Mouse (Mus musculus): ENCODE measurements at regions not wholly inside any gene's neighbourhood (a gene's known extent, or its start where the extent isn't known, plus 50 kb on each side); places are given as distances from the start of the nearest gene placed in this dataset.
"Not testable (repeated sequence)": the region's sequence is repeated elsewhere in the genome, so short reads cannot be mapped to it uniquely, and the experiment has no call there.

DNA sequence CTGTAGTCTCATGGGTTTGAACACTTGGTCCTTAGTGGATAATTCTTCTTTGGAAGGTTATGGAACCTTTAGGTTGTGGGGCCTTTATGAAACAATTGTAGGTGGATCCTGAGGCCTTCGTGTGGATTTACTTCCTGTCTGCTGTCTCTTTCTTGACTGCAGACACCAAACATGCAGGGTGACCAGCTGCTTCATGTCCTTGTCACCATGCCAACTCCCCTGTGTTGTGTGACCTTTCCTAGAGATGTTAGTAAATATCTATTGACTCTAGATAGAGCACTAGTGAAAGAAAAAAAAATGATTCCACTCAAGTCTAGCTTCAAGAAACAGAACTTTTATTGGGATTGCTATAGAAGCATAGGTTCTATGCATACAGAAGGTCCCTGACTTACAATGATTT is 119.7 kb upstream of the Arhgap20 start:
- ATAC-seq (ENCODE audit: low FRiP score): no peak

DNA sequence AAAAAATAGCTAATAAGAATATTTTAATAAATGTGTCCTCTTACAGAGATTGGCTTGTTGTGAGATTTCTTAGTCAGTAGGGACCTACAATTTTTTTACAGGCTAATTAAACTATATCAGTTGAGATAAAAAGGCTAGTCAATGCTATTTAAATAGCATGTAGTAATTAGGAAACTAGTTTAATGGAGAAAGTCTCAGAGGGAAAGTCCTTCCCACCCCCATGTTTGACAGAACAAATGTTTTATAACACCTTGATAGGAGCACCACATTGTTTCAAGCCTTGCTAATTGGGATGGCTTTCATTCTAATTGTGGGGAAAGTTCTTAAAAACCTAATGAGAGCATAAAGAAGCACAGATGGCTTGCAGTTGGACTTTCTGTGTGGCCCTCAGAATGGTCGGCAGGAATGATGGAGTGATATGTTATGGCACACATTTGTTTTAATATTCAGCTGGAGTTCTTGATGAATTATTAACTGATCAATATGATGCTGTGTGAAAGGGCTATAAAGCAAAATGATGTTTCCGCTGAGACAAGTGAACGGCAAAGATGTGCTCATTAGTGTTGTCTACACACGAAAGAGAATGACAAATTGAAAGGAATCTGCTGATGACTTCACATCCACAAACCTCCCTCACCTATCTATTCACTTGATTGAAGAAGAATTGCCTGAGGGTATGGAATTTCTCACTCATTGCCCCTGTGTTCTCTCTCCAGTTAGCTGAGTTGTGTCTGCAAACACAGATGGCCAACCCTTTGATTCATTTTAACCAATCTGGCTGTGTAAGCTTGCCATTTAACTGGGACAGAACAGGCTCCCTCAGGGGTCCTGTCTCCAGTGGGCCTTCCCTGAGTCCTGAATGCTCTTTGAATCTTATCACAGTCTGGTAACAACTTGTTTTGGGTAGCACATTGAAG is 111.5 kb upstream of the Arhgap20 start:
- no peak overlapping the region for H3K9ac ChIP-seq
- no peak for ATAC-seq (ENCODE audit: low FRiP score)
- no peaks in the 10 kb centered on the region for H3K9me3 ChIP-seq (replicated peaks)
- WGBS: 68% methylated on average over 4 of the region's 4 CpGs
- H3K4me2 ChIP-seq (replicated peaks): no peak overlapping the region
- H3K36me3 ChIP-seq: no peaks in the 10 kb centered on the region
- H3K27ac ChIP-seq: no peak overlapping the region
- no peak overlapping the region for H3K4me3 ChIP-seq
- H3K27me3 ChIP-seq: no peaks in the 10 kb centered on the region
- H3K4me1 ChIP-seq: no peaks in the 10 kb centered on the region

More for the DNA sequence above, 119.7 kb upstream of the Arhgap20 start:
- Histone ChIP-seq H3K9ac (no peak overlapping the region), H3K27me3 (no peaks in the 10 kb centered on the region), H3K4me2 (replicated peaks) (no peak overlapping the region), H3K36me3 (no peaks in the 10 kb centered on the region), H3K4me3 (no peak overlapping the region), H3K9me3 (replicated peaks) (no peaks in the 10 kb centered on the region), H3K27ac (no peak overlapping the region), H3K4me1 (no peaks in the 10 kb centered on the region)
- WGBS: 65% methylated on average over 1 of the region's 1 CpGs

DNA sequence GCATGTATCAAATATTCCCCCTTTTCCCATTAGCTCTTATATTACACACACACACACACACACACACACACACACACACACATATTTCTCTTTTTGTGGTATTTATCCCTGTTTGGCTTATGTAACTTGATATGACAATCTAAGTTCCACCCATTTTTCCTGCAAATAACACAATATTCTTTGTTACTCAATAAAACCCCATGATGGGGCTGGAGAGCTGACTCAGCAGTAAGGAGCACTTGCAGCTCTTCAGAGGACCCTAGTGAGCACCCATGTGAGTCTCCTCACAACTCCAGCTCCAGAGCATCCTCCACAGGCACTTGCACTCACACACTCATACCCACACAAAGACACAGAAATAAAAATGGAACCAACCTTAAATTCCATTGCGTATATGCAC is 110.5 kb upstream of the Arhgap20 start:
- H3K36me3 ChIP-seq: no peaks in the 10 kb centered on the region
- H3K9me3 ChIP-seq (replicated peaks): no peaks in the 10 kb centered on the region
- H3K4me2 ChIP-seq (replicated peaks): no peak overlapping the region
- H3K27me3 ChIP-seq: no peaks in the 10 kb centered on the region
- ATAC-seq (ENCODE audit: low FRiP score): no peak
- no peak overlapping the region for H3K27ac ChIP-seq
- H3K9ac ChIP-seq: no peak overlapping the region
- H3K4me3 ChIP-seq: no peak overlapping the region
- no peaks in the 10 kb centered on the region for H3K4me1 ChIP-seq
- 91% methylated on average over 1 of the region's 1 CpGs for WGBS

DNA sequence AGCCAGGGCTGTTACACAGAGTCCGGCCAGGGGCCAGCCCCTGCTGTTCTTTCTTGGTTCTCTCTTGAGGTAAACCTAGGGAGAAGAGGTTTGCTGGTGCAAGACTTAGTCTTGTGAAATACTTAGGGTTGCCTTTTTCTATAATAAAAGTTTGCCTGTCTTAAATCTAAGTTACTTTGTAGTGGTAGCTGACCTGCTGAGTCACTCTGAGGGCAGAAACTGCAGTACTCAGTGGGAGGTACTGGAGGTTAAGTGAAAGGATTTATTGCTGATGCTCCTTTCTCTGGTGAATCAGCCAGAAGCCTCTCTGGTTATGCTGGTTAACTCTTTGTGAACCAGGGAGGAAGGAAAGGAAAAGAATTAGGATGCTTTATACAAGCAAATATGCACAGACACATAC is 107.3 kb upstream of the Arhgap20 start:
- no peaks in the 10 kb centered on the region for H3K27me3 ChIP-seq
- ATAC-seq (ENCODE audit: low FRiP score): no peak
- WGBS: 87% methylated on average over 1 of the region's 1 CpGs
- H3K4me3 ChIP-seq: no peak overlapping the region
- H3K27ac ChIP-seq: no peak overlapping the region
- no peaks in the 10 kb centered on the region for H3K4me1 ChIP-seq
- H3K4me2 ChIP-seq (replicated peaks): no peak overlapping the region
- no peak overlapping the region for H3K9ac ChIP-seq
- no peaks in the 10 kb centered on the region for H3K36me3 ChIP-seq
- H3K9me3 ChIP-seq (replicated peaks): no peaks in the 10 kb centered on the region

DNA sequence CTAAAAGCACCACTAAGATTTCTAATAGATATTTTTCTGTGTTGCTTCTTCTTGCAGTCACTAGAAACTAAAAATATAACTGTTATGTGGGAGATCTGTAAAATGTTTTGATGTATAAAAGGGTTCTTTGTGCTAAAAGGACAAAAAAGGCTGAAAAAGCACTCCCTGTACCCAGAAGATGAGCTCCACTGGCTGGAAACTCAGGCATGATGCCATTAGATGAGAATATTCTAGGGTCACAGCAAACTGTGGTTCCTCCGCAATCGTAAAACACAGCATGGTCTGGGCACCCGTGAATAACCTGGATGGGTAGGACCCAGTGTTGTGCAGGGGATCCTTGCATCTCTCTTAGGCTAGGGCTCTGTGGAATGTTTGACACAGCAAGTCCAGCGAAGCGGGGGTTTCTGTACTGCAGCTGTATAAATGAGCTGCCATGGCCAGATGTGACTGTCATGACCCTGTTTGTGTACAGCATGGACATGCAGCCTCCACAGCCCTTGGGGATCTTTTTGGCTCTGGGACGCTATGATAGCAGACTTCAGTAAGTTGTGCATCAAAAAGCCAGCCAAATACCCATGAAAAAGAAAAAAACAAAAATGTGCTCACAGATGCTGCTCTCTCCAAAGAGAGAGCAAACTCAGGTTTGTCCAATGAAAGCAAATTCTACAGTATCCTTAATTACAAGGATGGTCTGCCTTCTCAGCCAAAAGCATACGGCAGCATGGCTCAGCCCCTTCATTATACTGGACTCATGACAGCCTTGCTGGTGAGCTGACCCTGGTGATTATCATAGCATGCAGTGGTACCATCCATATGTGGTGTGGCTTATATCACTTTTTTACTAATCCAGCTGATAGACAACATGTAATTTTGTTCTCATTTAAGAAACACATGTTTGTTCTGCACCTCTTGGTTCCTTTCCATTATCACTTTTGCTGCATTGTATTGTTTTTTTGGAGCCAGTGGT is 103.9 kb upstream of the Arhgap20 start:
- H3K4me3 ChIP-seq: no peak overlapping the region
- H3K4me1 ChIP-seq: no peaks in the 10 kb centered on the region
- H3K9ac ChIP-seq: no peak overlapping the region
- no peaks in the 10 kb centered on the region for H3K27me3 ChIP-seq
- 68% methylated on average over 7 of the region's 7 CpGs for WGBS
- no peak overlapping the region for H3K27ac ChIP-seq
- no peaks in the 10 kb centered on the region for H3K36me3 ChIP-seq
- ATAC-seq (ENCODE audit: low FRiP score): no peak
- no peaks in the 10 kb centered on the region for H3K9me3 ChIP-seq (replicated peaks)
- no peak overlapping the region for H3K4me2 ChIP-seq (replicated peaks)

DNA sequence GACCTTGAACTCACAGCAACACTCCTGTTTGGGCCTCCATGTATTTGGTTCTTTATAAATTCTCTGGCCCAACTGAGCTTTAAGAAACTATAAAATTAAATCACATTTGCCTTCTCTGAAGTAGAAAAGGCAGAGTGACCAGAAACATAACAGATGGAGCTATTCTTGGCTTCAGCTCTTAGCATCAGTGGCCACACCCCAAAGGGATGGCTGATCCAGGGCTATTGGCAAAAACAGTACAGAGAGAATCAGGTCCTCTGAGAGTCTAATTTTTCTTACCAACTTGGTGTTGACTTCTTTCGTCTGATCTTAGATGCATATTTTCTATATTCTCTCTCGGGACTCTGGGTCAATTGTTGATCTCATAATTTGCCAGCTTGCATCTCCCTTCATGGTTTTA is 103.2 kb upstream of the Arhgap20 start:
- ATAC-seq (ENCODE audit: low FRiP score): no peak
- WGBS: 90% methylated on average over 2 of the region's 2 CpGs
- H3K27me3 ChIP-seq: no peaks in the 10 kb centered on the region

DNA sequence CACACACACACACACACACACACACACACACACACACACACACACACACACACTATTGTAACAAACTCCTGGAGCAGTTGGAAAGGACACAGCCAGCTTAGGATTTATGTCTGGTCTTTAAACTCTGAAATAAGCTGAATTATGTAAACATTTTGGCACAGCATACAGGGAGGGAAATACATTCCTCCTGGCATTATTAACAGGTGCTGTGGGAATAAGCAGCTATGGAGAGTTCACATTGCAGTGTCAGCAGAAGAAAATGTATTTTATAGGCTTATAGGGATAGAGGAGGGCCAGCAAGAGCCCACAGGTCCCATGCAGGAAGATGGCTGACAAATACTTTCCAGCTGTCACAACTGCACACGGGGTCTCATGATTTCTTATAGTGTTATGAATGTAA is 100.8 kb upstream of the Arhgap20 start:
- Histone ChIP-seq H3K9ac (no peak overlapping the region), H3K36me3 (no peaks in the 10 kb centered on the region), H3K9me3 (replicated peaks) (no peaks in the 10 kb centered on the region), H3K27ac (no peak overlapping the region), H3K27me3 (no peaks in the 10 kb centered on the region), H3K4me3 (no peak overlapping the region), H3K4me2 (replicated peaks) (no peak overlapping the region), H3K4me1 (no peaks in the 10 kb centered on the region)
- 52% methylated on average over 1 of the region's 1 CpGs for WGBS
- no peak for ATAC-seq (ENCODE audit: low FRiP score)

More for the DNA sequence above, 103.2 kb upstream of the Arhgap20 start:
- Histone ChIP-seq H3K27ac (no peak overlapping the region), H3K4me1 (no peaks in the 10 kb centered on the region), H3K36me3 (no peaks in the 10 kb centered on the region), H3K9me3 (replicated peaks) (no peaks in the 10 kb centered on the region), H3K4me2 (replicated peaks) (no peak overlapping the region), H3K4me3 (no peak overlapping the region), H3K9ac (no peak overlapping the region)

DNA sequence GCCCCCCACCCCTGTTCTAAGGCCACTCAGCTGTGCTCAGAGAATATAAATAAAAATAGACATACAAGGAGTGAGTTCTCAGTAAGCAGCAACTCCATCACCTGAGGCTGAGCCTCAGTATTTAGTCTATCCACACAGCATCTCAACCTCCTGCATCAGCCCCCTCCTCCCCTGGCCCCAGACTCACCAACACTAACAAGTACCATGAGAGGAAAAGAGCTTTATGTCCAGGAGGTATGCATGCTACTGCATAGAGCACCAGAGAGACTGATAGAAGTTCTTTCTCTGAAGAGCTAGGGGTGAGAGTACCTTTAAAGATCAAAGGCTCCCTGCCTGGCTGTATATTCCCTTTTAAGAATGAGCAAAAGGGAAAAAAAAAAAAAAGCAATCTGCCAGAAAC is 100.3 kb upstream of the Arhgap20 start:
- H3K4me3 ChIP-seq: no peak overlapping the region
- H3K9me3 ChIP-seq (replicated peaks): no peaks in the 10 kb centered on the region
- no peak overlapping the region for H3K27ac ChIP-seq
- ATAC-seq (ENCODE audit: low FRiP score): no peak
- no peak overlapping the region for H3K9ac ChIP-seq
- H3K4me2 ChIP-seq (replicated peaks): no peak overlapping the region
- no peaks in the 10 kb centered on the region for H3K36me3 ChIP-seq
- H3K27me3 ChIP-seq: no peaks in the 10 kb centered on the region
- H3K4me1 ChIP-seq: no peaks in the 10 kb centered on the region

DNA sequence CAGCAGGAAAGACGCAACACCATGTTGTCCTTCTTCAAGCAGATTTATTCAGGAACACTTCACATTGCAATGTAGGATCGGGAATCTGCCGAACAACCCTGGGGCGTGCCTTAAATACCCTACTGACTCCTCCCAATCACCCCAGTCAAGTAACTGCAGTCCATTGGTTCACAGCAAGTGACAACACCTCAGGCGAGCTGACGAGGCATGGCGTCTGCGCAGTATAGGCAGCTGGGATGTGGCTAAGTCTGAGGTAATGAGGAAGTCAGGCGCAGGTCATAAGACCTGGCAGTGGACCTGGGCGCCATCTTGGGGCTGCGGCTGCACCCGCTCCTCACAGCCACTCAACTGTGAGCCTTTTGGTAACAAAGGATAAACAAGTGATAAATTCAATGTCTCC is 96.2 kb upstream of the Arhgap20 start:
- ATAC-seq (ENCODE audit: low FRiP score); H3K27me3 ChIP-seq: not testable (repeated sequence)
- 96% methylated on average over 12 of the region's 12 CpGs for WGBS

DNA sequence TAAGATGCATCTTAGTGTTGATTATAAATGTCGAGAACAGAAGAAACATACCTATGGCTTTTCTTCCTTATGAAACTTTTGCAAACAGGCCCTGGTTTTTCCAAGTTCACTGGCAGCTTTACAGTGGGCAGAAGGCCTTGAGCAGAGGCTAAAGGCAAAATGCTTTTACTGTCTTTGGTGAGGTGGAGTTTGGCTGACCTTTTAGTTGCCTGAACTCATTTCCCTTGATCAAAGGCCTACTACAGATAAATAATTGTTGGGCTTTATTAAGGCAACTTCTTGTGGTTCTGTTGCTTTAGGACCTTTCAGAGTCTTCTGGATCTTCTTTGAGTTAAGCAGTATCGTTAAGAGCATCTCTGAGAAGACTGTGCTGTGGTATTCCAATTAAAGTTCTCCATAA is 94.6 kb upstream of the Arhgap20 start:
- Histone ChIP-seq H3K4me1 (no peaks in the 10 kb centered on the region), H3K36me3 (no peaks in the 10 kb centered on the region), H3K27ac (no peak overlapping the region), H3K9me3 (replicated peaks) (no peaks in the 10 kb centered on the region), H3K9ac (no peak overlapping the region), H3K27me3 (no peaks in the 10 kb centered on the region), H3K4me3 (no peak overlapping the region), H3K4me2 (replicated peaks) (no peak overlapping the region)
- ATAC-seq (ENCODE audit: low FRiP score): no peak
- WGBS: 90% methylated on average over 2 of the region's 2 CpGs

More for the DNA sequence above, 96.2 kb upstream of the Arhgap20 start:
- H3K4me3 ChIP-seq; H3K4me2 ChIP-seq (replicated peaks); H3K9ac ChIP-seq; H3K9me3 ChIP-seq (replicated peaks); H3K27ac ChIP-seq; H3K36me3 ChIP-seq; H3K4me1 ChIP-seq: not testable (repeated sequence)

DNA sequence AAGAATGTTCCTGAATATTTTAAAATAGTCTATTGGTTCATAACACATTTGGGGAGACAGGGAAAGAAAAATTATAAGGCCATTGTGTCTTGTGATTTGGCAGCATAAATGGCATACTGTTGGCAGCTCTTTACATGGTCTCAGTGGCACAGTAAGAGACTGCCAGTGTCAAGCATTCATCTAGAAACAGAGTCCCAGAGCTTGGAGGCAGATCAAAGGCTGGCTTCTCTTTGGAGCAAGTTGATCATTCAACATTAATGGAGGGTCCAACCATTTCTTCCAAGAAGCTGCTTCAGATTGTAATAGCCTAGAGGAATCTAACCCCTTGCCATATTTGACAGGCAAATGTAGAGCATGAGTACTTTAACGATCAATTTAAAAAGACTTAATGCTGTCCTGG is 78.6 kb upstream of the Arhgap20 start:
- no peaks in the 10 kb centered on the region for H3K36me3 ChIP-seq

DNA sequence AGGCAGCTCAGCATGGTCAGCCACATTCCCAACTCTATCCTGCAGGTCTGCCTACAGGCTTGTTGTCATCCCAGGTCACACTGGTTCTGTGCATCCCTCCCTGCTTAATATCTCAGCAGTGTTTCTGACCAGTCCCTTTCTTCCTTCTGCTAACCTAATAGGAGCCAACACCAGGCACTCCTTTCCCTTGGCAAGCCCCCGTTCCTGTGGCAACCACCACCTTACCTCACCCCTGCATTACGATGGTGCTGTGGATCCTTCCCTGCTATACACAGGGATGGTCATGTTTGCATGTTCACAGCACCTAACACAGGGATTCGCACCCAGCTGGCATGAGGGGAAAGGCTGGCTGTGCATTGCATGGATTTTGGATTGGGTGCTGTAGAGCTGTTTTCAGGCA is 50.8 kb upstream of the Arhgap20 start:
- no peak overlapping the region for H3K4me3 ChIP-seq

More for the DNA sequence above, 78.6 kb upstream of the Arhgap20 start:
- ATAC-seq (ENCODE audit: low FRiP score): no peak
- no peaks in the 10 kb centered on the region for H3K9me3 ChIP-seq (replicated peaks)
- H3K4me3 ChIP-seq: no peak overlapping the region
- H3K4me2 ChIP-seq (replicated peaks): no peak overlapping the region
- H3K27me3 ChIP-seq: no peaks in the 10 kb centered on the region
- H3K4me1 ChIP-seq: no peaks in the 10 kb centered on the region
- no peak overlapping the region for H3K27ac ChIP-seq
- WGBS: 90% methylated on average over 1 of the region's 1 CpGs
- H3K9ac ChIP-seq: no peak overlapping the region

More for the DNA sequence above, 50.8 kb upstream of the Arhgap20 start:
- WGBS: 86% methylated on average over 3 of the region's 3 CpGs
- H3K27ac ChIP-seq: no peak overlapping the region
- no peak overlapping the region for H3K9ac ChIP-seq
- no peaks in the 10 kb centered on the region for H3K9me3 ChIP-seq (replicated peaks)
- H3K4me1 ChIP-seq: no peaks in the 10 kb centered on the region
- ATAC-seq (ENCODE audit: low FRiP score): no peak
- no peak overlapping the region for H3K4me2 ChIP-seq (replicated peaks)
- H3K27me3 ChIP-seq: no peaks in the 10 kb centered on the region
- H3K36me3 ChIP-seq: no peaks in the 10 kb centered on the region
